Comparison of ENCODE assay signal across 9 mouse cellular contexts in the genomic region with DNA sequence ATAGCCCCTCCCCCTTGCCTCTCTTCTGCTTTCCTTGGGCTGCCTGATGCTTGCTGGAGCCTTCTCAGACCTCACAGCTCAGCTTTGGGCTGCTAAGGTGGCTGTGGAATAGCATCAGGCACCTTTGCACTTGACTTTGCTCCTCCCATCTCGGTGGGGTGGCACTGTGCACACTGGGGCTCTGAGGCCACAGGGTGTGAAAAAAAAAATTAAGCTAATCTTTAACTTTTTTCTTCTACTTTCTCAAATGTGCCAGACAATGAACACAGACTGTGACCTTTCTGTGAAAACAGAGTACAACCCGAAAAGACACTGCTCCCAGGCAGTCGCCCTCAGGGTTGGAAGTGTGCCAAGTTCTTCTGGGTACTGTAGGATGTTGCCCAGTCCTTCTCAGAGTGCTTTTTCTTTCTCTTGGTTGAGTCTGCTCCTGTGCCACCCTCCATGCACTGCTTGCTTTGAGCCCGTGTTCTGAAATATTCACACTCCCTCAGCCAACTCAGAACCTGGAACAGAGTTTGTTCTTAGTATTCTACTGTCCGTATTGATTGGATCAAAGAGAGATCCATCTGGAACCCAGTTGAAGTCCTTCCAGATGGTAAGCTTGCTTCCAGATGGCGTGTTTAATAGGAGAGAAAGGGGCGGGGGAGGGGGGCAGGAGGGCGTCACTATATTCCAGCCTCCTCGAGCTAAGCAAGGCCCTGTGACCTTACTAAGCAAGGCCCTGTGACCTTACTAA. TPM values are rescaled to one million over a fixed set of nuclear protein-coding genes. Genes with fewer than 3 reads are reported as not detected.
A peak's percentile ranks its signal among the peaks of the same experiment; 100 is the strongest.
DNase-seq lines count a peak whose midpoint lies in the region; ATAC-seq lines count a peak whose summit lies in the region.
"Had no signal": no experiment of that assay in that cellular context is flagged by ENCODE, and none has a peak within 500 bp of the region (broad histone marks: within the 10 kb centered on the region; RNA-seq: fewer than 3 reads in every experiment).

No protein-coding gene starts in this region.

- no peak overlapping the region for H3K4me2 ChIP-seq in liver, embryonic 15.5 days
- H3K4me2 ChIP-seq: neural tube, embryonic 13.5 days had no signal

- no peak overlapping the region for H3K4me3 ChIP-seq in liver, embryonic 15.5 days (replicated peaks)
- H3K4me3 ChIP-seq: neural tube, embryonic 13.5 days had no signal

- no peak for DNase-seq in liver
- peak; percentile 46 for DNase-seq in cerebellum, adult 8-10 months
- peak; percentile 94 for DNase-seq in kidney, adult 9 months
- DNase-seq in retina, postnatal 1 day: peak; percentile 79
- DNase-seq in thymus, postnatal 36 days: no peak
- DNase-seq in spleen, adult 12 weeks (ENCODE audit: low spot score): no peak
- DNase-seq in urinary bladder, postnatal 4 days (ENCODE audit: low spot score in 2 of 2): no peak

- 53% methylated on average over 9 of the region's 9 CpGs for WGBS in liver, embryonic 15.5 days (ENCODE audit: insufficient replicate concordance)

- no peaks in the 10 kb centered on the region for H3K27me3 ChIP-seq in liver, embryonic 15.5 days
- H3K27me3 ChIP-seq: neural tube, embryonic 13.5 days had no signal

- H3K4me1 ChIP-seq in liver, embryonic 15.5 days (replicated peaks): peaks cover 11% of the 10 kb centered on the region

- 0 out of 2 replicates have a peak overlapping the region, but pooled peaks have one; percentile 19 for H3K27ac ChIP-seq in liver, embryonic 15.5 days (replicated peaks)
- H3K27ac ChIP-seq: neural tube, embryonic 13.5 days had no signal

- H3K9me3 ChIP-seq in liver, embryonic 15.5 days (replicated peaks): no peaks in the 10 kb centered on the region
- H3K9me3 ChIP-seq: neural tube, embryonic 13.5 days had no signal

- H3K36me3 ChIP-seq in liver, embryonic 15.5 days (replicated peaks): no peaks in the 10 kb centered on the region
- H3K36me3 ChIP-seq: neural tube, embryonic 13.5 days had no signal

- peak; percentile 52 for ATAC-seq in liver, embryonic 15.5 days (ENCODE audit: insufficient read depth)

- no peak overlapping the region for H3K9ac ChIP-seq in liver, embryonic 15.5 days
- H3K9ac ChIP-seq: neural tube, embryonic 13.5 days had no signal

RNA-seq across cellular contexts. Expression of gene Atxn1, which starts 54.8 kb away (rescaled TPM):
- polyA plus RNA-seq in liver, embryonic 15.5 days (2015; fragmentation: Nextera tagmentation; extraction: Ambion mirVana): 2.3 and 2.6 TPM in 2 replicates

Comparison
In these comparisons a context has a peak if more than half of its experiments do, and no peak if none do; other contexts are left out.
1. DNase-seq: peak in cerebellum, adult 8-10 months (single experiment), kidney, adult 9 months (single experiment) and retina, postnatal 1 day (single experiment); none in liver (single experiment), thymus, postnatal 36 days (0 of 2), spleen, adult 12 weeks (single experiment) and urinary bladder, postnatal 4 days (0 of 2).